Mouse (Mus musculus): ENCODE measurements around the gene Gjb3.

DNA sequence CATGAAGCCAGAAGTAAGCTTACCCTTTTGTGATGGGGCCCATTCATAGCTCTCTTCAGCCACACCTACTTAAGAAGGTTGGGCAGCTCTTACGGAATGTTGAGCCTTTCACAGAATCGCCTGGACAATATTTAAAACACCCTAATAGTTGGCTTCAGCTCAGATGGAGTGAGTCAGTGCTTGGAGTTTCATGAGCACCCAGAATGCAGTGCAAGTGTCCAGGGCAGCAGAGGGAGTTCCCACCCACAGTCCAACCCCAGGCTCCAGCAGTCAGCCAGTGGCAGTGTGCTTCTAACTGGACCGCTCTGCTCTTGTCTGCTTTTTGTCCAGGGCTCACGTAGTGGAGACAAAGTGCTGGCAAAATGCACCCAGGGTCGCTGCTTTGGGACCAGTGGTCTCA, 40.9 kb upstream of the Gjb3 start:
- no peak for TF ChIP-seq CTCF (IDR thresholded peaks at IDR 0.05; ENCODE audit: extremely low read depth, insufficient read depth, insufficient read length, insufficient replicate concordance)
- no peak for TF ChIP-seq POLR2A (IDR thresholded peaks at IDR 0.05; ENCODE audit: low read depth, low read length)

Data from spleen, adult 2 months (tissue).